Mouse (Mus musculus) C3H10T1/2 (cell line): ENCODE measurements around the gene Xrcc2. TPM values are rescaled to one million over a fixed set of nuclear protein-coding genes. Genes with fewer than 3 reads are reported as not detected.

ENCODE experiments used
- polyA plus RNA-seq, 2 experiments: library from polyadenylated mRNA; unstranded; fragments of >200 nt; fragmentation: generic; extraction: Trizol; gene quantifications; one replicate each; pipeline ENCODE4 v1.2.1; 2012; ENCODE audit warnings: missing spikeins in 2 of 2

Gene Xrcc2
- 1 to 10 TPM; 1.6 to 4.8 TPM for polyA plus RNA-seq

DNA sequence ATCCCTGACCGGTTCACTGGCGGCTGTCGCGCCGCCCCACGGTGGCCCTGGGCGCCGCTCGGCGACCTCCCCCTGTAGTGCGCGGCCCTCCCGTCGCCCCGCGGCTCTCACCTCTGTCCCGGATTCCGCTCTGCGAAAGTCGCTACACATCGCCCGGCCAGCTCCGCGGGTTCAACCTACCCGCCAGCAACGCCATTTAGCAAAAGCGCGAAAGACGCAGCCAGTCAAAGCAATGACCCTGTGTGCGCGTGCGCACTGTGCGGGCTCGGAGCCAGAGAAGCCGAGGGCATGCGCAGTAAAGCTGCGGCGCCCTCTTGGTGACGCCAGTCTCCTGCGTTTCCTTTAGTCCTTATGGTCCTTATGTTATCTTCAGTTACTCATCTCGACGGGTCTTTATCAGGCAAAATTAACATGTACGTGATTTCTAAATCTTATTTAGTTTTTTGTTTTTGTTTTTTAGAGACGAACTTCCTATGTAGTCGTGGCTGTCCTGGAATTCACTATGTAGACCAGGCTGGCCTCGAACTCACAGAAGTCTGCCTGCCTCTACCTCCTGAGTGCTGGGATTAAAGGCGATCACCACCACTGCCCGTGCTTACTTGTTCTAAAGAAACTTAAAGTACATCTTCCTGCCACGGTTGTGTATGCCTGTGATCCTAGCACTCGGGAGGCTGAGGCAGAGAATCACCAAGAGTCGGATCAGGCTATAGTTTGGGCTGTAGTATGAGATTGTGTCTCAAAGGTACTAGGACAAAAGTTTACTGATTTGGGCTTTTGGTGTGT, at the start of gene Xrcc2:
TSS of gene Xrcc2 (minus strand) at position 259 of the 783 bp plus-strand sequence.

Other genes with a start within 250 kb of the Xrcc2 start
- gene Kmt2c, start 207.0 kb downstream of the Xrcc2 start, polyA plus RNA-seq, result 1 to 10 TPM in 1 of 2 experiments, under 1 TPM in 1; 0.27 to 4.9 TPM
- under 1 TPM in 1 of 2 experiments, not detected in 1; 0.02 TPM for gene Cct8l1, start 189.8 kb downstream of the Xrcc2 start, polyA plus RNA-seq
- 1 to 10 TPM in 1 of 2 experiments, under 1 TPM in 1; 0.96 to 1.1 TPM for gene Actr3b, start 54.2 kb upstream of the Xrcc2 start, polyA plus RNA-seq
- not detected for gene Gm21663, start 236.6 kb upstream of the Xrcc2 start, polyA plus RNA-seq
- gene Gm21671, start 248.6 kb upstream of the Xrcc2 start, polyA plus RNA-seq, result not detected